Mouse (Mus musculus) stomach, postnatal 0 days (tissue): ENCODE results near the gene Sim2. TPM values are rescaled to one million over a fixed set of nuclear protein-coding genes. Genes with fewer than 3 reads are reported as not detected.

Source experiments
- ATAC-seq: fragments of 200-750 bp; cut with Nextera tagmentation; 2 replicates; pipeline ENCODE4 v1.8.0; 2017; ENCODE audit not compliant: low FRiP score, low TSS enrichment
- DNase-seq: peaks from one replicate; pipeline ENCODE4 v3.0.0-alpha.2; 2016; ENCODE audit warnings: low spot score
- H3K27ac ChIP-seq: fragments of 300-500 bp; sonication (generic); replicated peaks from 2 replicates; pipeline ENCODE4 v1.5.1; 2014; ENCODE audit warnings: mild to moderate bottlenecking, control low read depth
- H3K27me3 ChIP-seq: fragments of 300-500 bp; sonication (generic); 2 replicates; pipeline ENCODE4 v1.6.1; 2014; ENCODE audit warnings: low read length; ENCODE audit not compliant: control insufficient read depth, insufficient read depth
- H3K36me3 ChIP-seq: fragments of 300-500 bp; sonication (generic); 2 replicates; pipeline ENCODE4 v1.6.1; 2014; ENCODE audit warnings: low read length, mixed read lengths; ENCODE audit not compliant: control insufficient read depth, insufficient read depth
- H3K4me1 ChIP-seq: fragments of 300-500 bp; sonication (generic); replicated peaks from 2 replicates; pipeline ENCODE4 v1.6.1; 2014; ENCODE audit warnings: antibody characterized with exemption; ENCODE audit not compliant: control insufficient read depth, insufficient read depth
- H3K4me2 ChIP-seq: fragments of 300-500 bp; sonication (generic); replicated peaks from 2 replicates; pipeline ENCODE4 v1.6.1; 2014; ENCODE audit warnings: low read depth, mild to moderate bottlenecking, control low read depth, moderate library complexity
- H3K4me3 ChIP-seq: fragments of 300-500 bp; sonication (generic); 2 replicates; pipeline ENCODE4 v1.5.1; 2014; ENCODE audit warnings: low read depth, low read length, control low read depth
- H3K9ac ChIP-seq: fragments of 300-500 bp; sonication (generic); 2 replicates; pipeline ENCODE4 v1.6.1; 2014; ENCODE audit warnings: mild to moderate bottlenecking, low read length, control low read depth, mixed read lengths
- H3K9me3 ChIP-seq: fragments of 300-500 bp; sonication (generic); 2 replicates; pipeline ENCODE4 v1.6.1; 2016; ENCODE audit warnings: low read length; ENCODE audit not compliant: control insufficient read depth
- CTCF ChIP-seq: IDR thresholded peaks from 2 replicates; pipeline ENCODE4 v1.5.1; 2016; ENCODE audit warnings: antibody characterized with exemption, low read depth, mild to moderate bottlenecking, moderate library complexity
- EP300 ChIP-seq: optimal IDR thresholded peaks from 2 replicates; pipeline ENCODE3; 2016; ENCODE audit warnings: antibody characterized with exemption
- WGBS: fragments of 180-500 bp; shearing (Covaris S2); extraction: QIAGEN DNeasy Blood & Tissue Kit; methylation state at CpG from one replicate; pipeline ENCODE4 v1.1.7; 2014; 5-methylcytosine and 5-hydroxymethylcytosine counted together
- polyA plus RNA-seq: library from polyadenylated mRNA; unstranded; fragments of >200 nt; fragmentation: Nextera tagmentation; extraction: Ambion mirVana; gene quantifications from 2 replicates; pipeline ENCODE4 v1.2.1, GENCODE M21; 2015

Gene Sim2
- polyA plus RNA-seq = 0.17 and 0.31 TPM in 2 replicates

DNA sequence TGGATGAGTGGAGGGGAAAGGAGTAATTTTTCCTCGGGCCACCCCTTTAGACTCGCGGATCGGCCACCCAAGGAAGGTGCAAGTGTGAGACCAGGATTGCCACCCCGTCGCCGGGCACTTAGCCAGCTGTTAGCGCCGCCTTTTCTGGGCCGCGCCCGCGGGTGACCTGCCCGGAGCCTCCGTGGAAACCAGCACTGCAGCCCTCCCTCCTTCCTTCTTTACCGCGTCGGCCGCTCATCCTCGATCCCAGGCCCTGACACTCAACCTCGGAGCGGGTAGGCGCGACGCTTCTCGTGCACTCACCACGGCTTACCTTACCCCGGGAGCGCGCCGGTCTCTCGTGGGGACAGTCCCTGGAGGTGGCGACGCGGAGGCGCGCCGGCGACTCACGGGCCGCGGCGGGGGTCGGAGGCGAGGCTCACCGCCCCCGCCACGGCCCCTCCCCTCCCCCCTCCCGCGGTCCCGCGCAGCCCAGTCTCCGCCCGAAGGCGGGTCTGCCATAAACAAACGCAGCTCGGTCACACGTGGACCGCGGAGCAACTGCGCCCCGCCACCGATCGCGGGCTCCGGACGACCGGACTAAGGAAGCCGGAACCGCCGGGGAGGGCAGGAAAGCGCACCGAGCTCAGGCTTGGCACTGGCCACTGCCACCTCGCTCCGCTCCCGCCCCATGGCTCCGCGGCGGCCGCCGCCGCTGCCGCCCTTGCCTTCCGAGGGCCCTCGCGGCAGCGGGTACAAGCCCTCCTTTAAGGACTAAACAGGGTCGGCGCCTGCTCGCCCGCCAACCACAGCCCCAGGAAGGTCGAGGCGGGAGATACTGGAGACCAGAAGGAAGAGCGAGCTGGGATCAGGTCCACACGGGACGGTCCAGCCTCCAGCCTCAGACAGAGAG lies at the start of gene Sim2:
Sim2 (plus strand) TSS at position 221 of the 892 bp plus-strand sequence.
- DNase-seq (peak; percentile 71), ATAC-seq (0 out of 2 replicates have a peak, but pooled peaks have one; percentile 22)
- no peaks in the 10 kb centered on the region for H3K9me3 ChIP-seq
- peaks cover 26% of the 10 kb centered on the region for H3K27me3 ChIP-seq
- no peak within 1 kb of the TSS for H3K27ac ChIP-seq
- peak within 1 kb of the TSS; percentile 71 for H3K4me2 ChIP-seq
- H3K9ac ChIP-seq = peak within 1 kb of the TSS; percentile 51
- WGBS = under 1% methylated on average over 85 of the region's 96 CpGs
- no peak for TF ChIP-seq EP300
- no peak for TF ChIP-seq CTCF
- H3K4me3 ChIP-seq = peak within 1 kb of the TSS; percentile 47
- H3K4me1 ChIP-seq = no peaks in the 10 kb centered on the region
- H3K36me3 ChIP-seq = no peaks in the 10 kb centered on the region

DNA sequence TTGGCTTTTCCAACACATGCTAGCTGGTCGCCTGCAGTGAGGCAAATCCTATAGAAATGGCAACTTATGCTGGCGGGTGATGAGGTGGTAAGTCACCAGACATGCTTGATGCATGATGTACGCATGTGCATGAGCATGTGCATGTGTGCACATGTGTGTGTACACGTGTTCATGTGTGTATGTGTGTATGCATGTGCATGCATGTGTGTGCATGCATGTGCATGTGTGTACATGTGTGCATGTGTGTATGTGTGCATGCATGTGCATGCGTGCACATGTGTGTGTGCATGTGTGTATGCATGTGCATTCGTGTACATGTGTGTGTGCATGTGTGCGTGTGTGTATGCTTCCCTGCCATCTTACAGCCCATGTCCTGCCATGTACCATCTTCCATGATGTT lies 47.5 kb upstream of the Sim2 start:
- Histone ChIP-seq H3K27ac (no peak overlapping the region), H3K9ac (no peak overlapping the region), H3K27me3 (0 out of 2 replicates have a peak, but pooled peaks cover 2% of the 10 kb centered on the region), H3K4me2 (no peak overlapping the region), H3K4me3 (no peak overlapping the region), H3K9me3 (no peaks in the 10 kb centered on the region), H3K36me3 (no peaks in the 10 kb centered on the region), H3K4me1 (no peaks in the 10 kb centered on the region)
- DNase-seq (no peak), ATAC-seq (no peak)
- 90% methylated on average over 7 of the region's 7 CpGs for WGBS
- TF ChIP-seq EP300 = no peak
- TF ChIP-seq CTCF = no peak

DNA sequence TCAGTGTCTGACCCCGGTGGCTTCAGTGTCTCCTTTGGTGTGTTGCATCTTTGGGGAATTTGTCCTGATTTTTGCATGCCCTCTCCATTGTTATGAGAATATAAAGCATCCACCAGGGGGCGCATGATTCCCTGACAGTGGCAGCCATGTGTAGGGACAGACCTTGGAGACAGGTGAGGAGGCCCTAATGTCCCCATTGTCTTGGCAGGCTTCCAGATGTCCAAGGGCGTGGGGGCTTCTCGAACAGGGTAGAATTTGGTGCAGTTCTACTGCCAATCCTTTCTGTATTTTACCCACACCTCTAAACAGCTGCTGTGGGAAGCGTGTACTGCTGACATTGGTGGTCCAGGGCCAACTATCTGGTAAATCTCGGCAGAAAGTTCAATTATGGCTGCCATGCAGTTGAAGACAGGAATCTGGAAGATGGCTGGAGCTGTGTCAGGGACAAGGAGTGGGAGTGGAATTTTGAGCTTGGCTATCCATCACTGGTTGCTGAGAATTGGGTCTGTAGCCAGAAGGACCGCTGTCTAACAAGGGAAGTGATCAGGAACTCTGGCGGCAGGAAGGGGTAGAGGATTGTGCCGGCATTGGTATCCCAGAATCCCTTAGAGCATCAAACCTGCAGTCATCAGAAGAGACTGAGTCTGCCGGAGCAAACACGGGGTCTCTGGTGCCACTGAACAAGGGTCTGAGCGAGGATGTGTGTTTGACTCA lies 46.3 kb upstream of the Sim2 start:
- H3K9me3 ChIP-seq = no peaks in the 10 kb centered on the region
- no peak overlapping the region for H3K27ac ChIP-seq
- 0 out of 2 replicates have a peak, but pooled peaks cover 2% of the 10 kb centered on the region for H3K27me3 ChIP-seq
- no peak overlapping the region for H3K9ac ChIP-seq
- no peak overlapping the region for H3K4me2 ChIP-seq
- peak; percentile 55 for DNase-seq
- ATAC-seq = peak; percentile 58; the same call in 1 of the 2 replicates
- no peaks in the 10 kb centered on the region for H3K36me3 ChIP-seq
- no peak overlapping the region for H3K4me3 ChIP-seq
- 56% methylated on average over 12 of the region's 12 CpGs for WGBS
- TF ChIP-seq EP300 = no peak
- TF ChIP-seq CTCF = peak; percentile 87
- H3K4me1 ChIP-seq = no peaks in the 10 kb centered on the region

DNA sequence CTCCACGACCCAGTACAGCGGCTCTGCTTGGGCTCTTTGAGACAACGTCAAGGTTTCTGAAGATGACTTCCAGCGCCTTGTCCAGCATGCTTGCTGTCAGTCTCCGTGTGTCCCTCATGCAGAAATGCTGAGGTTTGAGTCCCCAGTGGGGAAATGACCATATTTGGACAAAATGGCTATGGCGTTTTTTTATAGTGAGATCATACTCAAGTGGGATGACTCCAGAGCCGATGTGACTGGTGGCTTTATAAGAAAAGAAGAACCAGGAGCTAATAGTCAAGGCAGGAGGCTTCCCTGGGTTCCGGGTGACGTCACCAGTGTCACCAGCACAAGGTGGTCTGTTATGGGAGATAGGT lies 45.8 kb upstream of the Sim2 start:
- no peak overlapping the region for H3K9ac ChIP-seq
- TF ChIP-seq CTCF (no peak), EP300 (no peak)
- H3K4me2 ChIP-seq = no peak overlapping the region
- H3K27me3 ChIP-seq = 0 out of 2 replicates have a peak, but pooled peaks cover 2% of the 10 kb centered on the region
- no peak for DNase-seq
- 89% methylated on average over 9 of the region's 9 CpGs for WGBS
- H3K9me3 ChIP-seq = no peaks in the 10 kb centered on the region
- H3K27ac ChIP-seq = no peak overlapping the region
- no peak for ATAC-seq
- H3K36me3 ChIP-seq = no peaks in the 10 kb centered on the region
- H3K4me3 ChIP-seq = no peak overlapping the region
- H3K4me1 ChIP-seq = no peaks in the 10 kb centered on the region

DNA sequence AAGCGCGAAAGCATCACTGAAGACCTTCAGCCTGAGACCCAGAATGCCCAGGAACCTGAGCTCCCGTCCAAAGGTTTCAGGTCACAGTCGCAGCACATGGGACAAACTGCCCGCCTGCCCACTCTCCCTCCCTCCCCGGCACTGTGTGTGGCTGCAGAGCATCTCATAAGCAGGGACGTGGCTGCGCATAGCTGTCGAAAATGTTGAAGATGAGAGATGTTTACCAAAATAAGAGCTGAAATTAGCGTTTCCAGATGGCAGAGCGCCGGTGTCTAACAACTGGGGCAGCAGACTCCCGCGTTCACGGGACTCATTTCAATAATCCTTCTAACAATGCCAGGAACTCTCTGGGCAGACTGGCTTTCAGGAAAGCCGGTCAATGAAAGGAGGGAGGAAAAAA lies 44.2 kb upstream of the Sim2 start:
- ATAC-seq (no peak), DNase-seq (no peak)
- H3K4me1 ChIP-seq = no peaks in the 10 kb centered on the region
- no peak for TF ChIP-seq CTCF
- no peak for TF ChIP-seq EP300
- H3K9ac ChIP-seq = no peak overlapping the region
- peak overlapping the region; percentile 23; the same call in 1 of the 2 replicates for H3K4me2 ChIP-seq
- 26% methylated on average over 16 of the region's 16 CpGs for WGBS
- no peaks in the 10 kb centered on the region for H3K36me3 ChIP-seq
- H3K9me3 ChIP-seq = no peaks in the 10 kb centered on the region
- H3K27ac ChIP-seq = no peak overlapping the region
- no peak overlapping the region for H3K4me3 ChIP-seq
- 0 out of 2 replicates have a peak, but pooled peaks cover 2% of the 10 kb centered on the region for H3K27me3 ChIP-seq
